Mouse (Mus musculus) kidney, embryonic 15.5 days (tissue): ENCODE measurements around the gene Fkbp2. TPM values are rescaled to one million over a fixed set of nuclear protein-coding genes. Genes with fewer than 3 reads are reported as not detected.
A peak's percentile ranks its signal among the peaks of the same experiment; 100 is the strongest.

Source experiments
- ATAC-seq: fragments of 200-750 bp; cut with Nextera tagmentation; replicated peaks from 2 replicates; pipeline ENCODE4 v1.8.0; 2017; ENCODE audit warnings: moderate TSS enrichment; ENCODE audit not compliant: low FRiP score
- H3K27ac ChIP-seq: fragments of 300-500 bp; sonication (generic); 2 replicates; pipeline ENCODE4 v1.5.1; 2015; ENCODE audit warnings: mild to moderate bottlenecking, inconsistent platforms
- H3K27me3 ChIP-seq: fragments of 300-500 bp; sonication (generic); 2 replicates; pipeline ENCODE4 v1.6.1; 2015; ENCODE audit warnings: inconsistent platforms
- H3K36me3 ChIP-seq: fragments of 300-500 bp; sonication (generic); 2 replicates; pipeline ENCODE4 v1.6.1; 2015; ENCODE audit warnings: inconsistent platforms
- H3K4me1 ChIP-seq: fragments of 300-500 bp; sonication (generic); 2 replicates; pipeline ENCODE4 v1.6.1; 2015; ENCODE audit warnings: inconsistent platforms
- H3K4me2 ChIP-seq: fragments of 300-500 bp; sonication (generic); 2 replicates; pipeline ENCODE4 v1.6.1; 2015; ENCODE audit warnings: moderate library complexity, mild to moderate bottlenecking, inconsistent platforms
- H3K4me3 ChIP-seq: fragments of 300-500 bp; sonication (generic); replicated peaks from 2 replicates; pipeline ENCODE4 v1.5.1; 2015; ENCODE audit warnings: mild to moderate bottlenecking, inconsistent platforms
- H3K9ac ChIP-seq: fragments of 300-500 bp; sonication (generic); 2 replicates; pipeline ENCODE4 v1.6.1; 2015; ENCODE audit warnings: mild to moderate bottlenecking, inconsistent platforms
- H3K9me3 ChIP-seq: fragments of 300-500 bp; sonication (generic); replicated peaks from 2 replicates; pipeline ENCODE4 v1.6.1; 2016; ENCODE audit warnings: inconsistent platforms
- WGBS: fragments of 180-500 bp; shearing (Covaris S2); methylation state at CpG from one replicate; pipeline ENCODE4 v1.1.7; 2015; ENCODE audit warnings: mixed read lengths; 5-methylcytosine and 5-hydroxymethylcytosine counted together
- polyA plus RNA-seq: library from polyadenylated mRNA; unstranded; fragments of >200 nt; fragmentation: Nextera tagmentation; extraction: Ambion mirVana; gene quantifications from 2 replicates; pipeline ENCODE4 v1.2.1, GENCODE M21; 2015

Fkbp2 gene
- polyA plus RNA-seq, 1 experiment from 2014 or later: 137 TPM

- Histone ChIP-seq H3K9ac (peak within 1 kb of the TSS; percentile 93), H3K27me3 (no peaks in the 10 kb centered on the region), H3K4me3 (peak within 1 kb of the TSS; percentile 88), H3K4me2 (peak within 1 kb of the TSS; percentile 94), H3K27ac (peak within 1 kb of the TSS; percentile 99), H3K4me1 (peaks cover 33% of the 10 kb centered on the region), H3K9me3 (no peaks in the 10 kb centered on the region), H3K36me3 (peaks cover 12% of the 10 kb centered on the region; the same call in 1 of the 2 replicates)
- peak; percentile 80 for ATAC-seq
- under 1% methylated on average over 83 of the region's 83 CpGs for WGBS
These were observed 38.7 kb downstream of the Fkbp2 start, which contains the start of gene Bad for GRCm38 (mm10) chr19:6941372-6942248. Bad (plus strand) TSS chr19:6941861.

- peaks cover 8% of the 10 kb centered on the region for H3K27me3 ChIP-seq
- 20% methylated on average over 29 of the region's 29 CpGs for WGBS
- peak overlapping the region; percentile 99 for H3K27ac ChIP-seq
- peaks cover 33% of the 10 kb centered on the region for H3K4me1 ChIP-seq
- H3K9ac ChIP-seq: peak overlapping the region; percentile 93
- H3K36me3 ChIP-seq: 0 out of 2 replicates have a peak, but pooled peaks cover 5% of the 10 kb centered on the region
- peak; percentile 3; the same call in 1 of the 2 replicates for ATAC-seq
- H3K4me2 ChIP-seq: peak overlapping the region; percentile 94
- no peaks in the 10 kb centered on the region for H3K9me3 ChIP-seq
- peak overlapping the region; percentile 88 for H3K4me3 ChIP-seq
These were observed 39.6 kb downstream of the Fkbp2 start for GRCm38 (mm10) chr19:6940396-6941351.

GRCm38 (mm10) chr19:6939106-6940002 is 40.9 kb downstream of the Fkbp2 start:
- 90% methylated on average over 20 of the region's 20 CpGs for WGBS
- H3K4me2 ChIP-seq: peak overlapping the region; percentile 94; the same call in 1 of the 2 replicates
- no peak for ATAC-seq
- no peak overlapping the region for H3K4me3 ChIP-seq
- peaks cover 34% of the 10 kb centered on the region for H3K4me1 ChIP-seq
- no peaks in the 10 kb centered on the region for H3K9me3 ChIP-seq
- H3K36me3 ChIP-seq: no peaks in the 10 kb centered on the region
- H3K27ac ChIP-seq: no peak overlapping the region
- no peak overlapping the region; the same call in 1 of the 2 replicates for H3K9ac ChIP-seq
- H3K27me3 ChIP-seq: peaks cover 21% of the 10 kb centered on the region

GRCm38 (mm10) chr19:6937541-6938465 is 42.5 kb downstream of the Fkbp2 start:
- ATAC-seq: no peak
- 75% methylated on average over 16 of the region's 16 CpGs for WGBS
- H3K9ac ChIP-seq: no peak overlapping the region

GRCm38 (mm10) chr19:6936299-6936698 is 44.0 kb downstream of the Fkbp2 start:
- H3K9ac ChIP-seq: no peak overlapping the region
- no peak overlapping the region for H3K4me3 ChIP-seq
- no peaks in the 10 kb centered on the region for H3K36me3 ChIP-seq
- H3K9me3 ChIP-seq: no peaks in the 10 kb centered on the region
- peaks cover 38% of the 10 kb centered on the region for H3K4me1 ChIP-seq
- WGBS: 26% methylated on average over 3 of the region's 3 CpGs
- H3K4me2 ChIP-seq: no peak overlapping the region
- no peak overlapping the region for H3K27ac ChIP-seq
- ATAC-seq: no peak
- H3K27me3 ChIP-seq: peaks cover 51% of the 10 kb centered on the region

More at GRCm38 (mm10) chr19:6937541-6938465, 42.5 kb downstream of the Fkbp2 start:
- Histone ChIP-seq H3K4me3 (no peak overlapping the region), H3K27ac (no peak overlapping the region), H3K9me3 (no peaks in the 10 kb centered on the region), H3K27me3 (peaks cover 36% of the 10 kb centered on the region), H3K4me2 (no peak overlapping the region), H3K4me1 (peaks cover 40% of the 10 kb centered on the region), H3K36me3 (no peaks in the 10 kb centered on the region)

- no peak for ATAC-seq
- H3K27me3 ChIP-seq: peaks cover 68% of the 10 kb centered on the region
- H3K4me3 ChIP-seq: peak within 1 kb of the TSS; percentile 46
- H3K36me3 ChIP-seq: no peaks in the 10 kb centered on the region
- WGBS: 9% methylated on average over 23 of the region's 23 CpGs
- H3K27ac ChIP-seq: no peak within 1 kb of the TSS
- H3K9me3 ChIP-seq: no peaks in the 10 kb centered on the region
- peaks cover 24% of the 10 kb centered on the region for H3K4me1 ChIP-seq
- H3K4me2 ChIP-seq: peak within 1 kb of the TSS; percentile 84
- H3K9ac ChIP-seq: peak within 1 kb of the TSS; percentile 27
These were observed 45.9 kb downstream of the Fkbp2 start, which contains the start of gene Kcnk4 for GRCm38 (mm10) chr19:6934195-6934977. Kcnk4 (minus strand) TSS chr19:6934515.

- peaks cover 24% of the 10 kb centered on the region for H3K4me1 ChIP-seq
- peaks cover 75% of the 10 kb centered on the region for H3K27me3 ChIP-seq
- 3% methylated on average over 57 of the region's 58 CpGs for WGBS
- H3K9ac ChIP-seq: peak overlapping the region; percentile 27
- no peaks in the 10 kb centered on the region for H3K9me3 ChIP-seq
- H3K36me3 ChIP-seq: no peaks in the 10 kb centered on the region
- no peak overlapping the region for H3K27ac ChIP-seq
- peak overlapping the region; percentile 84 for H3K4me2 ChIP-seq
- peak; percentile 44; the same call in 1 of the 2 replicates for ATAC-seq
- H3K4me3 ChIP-seq: peak overlapping the region; percentile 46
These were observed 46.7 kb downstream of the Fkbp2 start for GRCm38 (mm10) chr19:6933436-6934194.

- no peak overlapping the region for H3K9ac ChIP-seq
- H3K4me2 ChIP-seq: peak overlapping the region; percentile 84
- WGBS: 37% methylated on average over 4 of the region's 4 CpGs
- H3K27ac ChIP-seq: no peak overlapping the region
- ATAC-seq: no peak; the same call in 1 of the 2 replicates
- H3K36me3 ChIP-seq: no peaks in the 10 kb centered on the region
- H3K9me3 ChIP-seq: no peaks in the 10 kb centered on the region
- H3K4me3 ChIP-seq: peak overlapping the region; percentile 46
- peaks cover 21% of the 10 kb centered on the region for H3K4me1 ChIP-seq
- H3K27me3 ChIP-seq: peaks cover 81% of the 10 kb centered on the region
These were observed 47.2 kb downstream of the Fkbp2 start for GRCm38 (mm10) chr19:6933102-6933435.

- peaks cover 24% of the 10 kb centered on the region for H3K4me1 ChIP-seq
- peaks cover 91% of the 10 kb centered on the region for H3K27me3 ChIP-seq
- H3K27ac ChIP-seq: no peak overlapping the region
- H3K4me2 ChIP-seq: no peak overlapping the region
- no peaks in the 10 kb centered on the region for H3K36me3 ChIP-seq
- WGBS: 41% methylated on average over 1 of the region's 1 CpGs
- ATAC-seq: no peak
- no peaks in the 10 kb centered on the region for H3K9me3 ChIP-seq
- H3K4me3 ChIP-seq: no peak overlapping the region
- no peak overlapping the region for H3K9ac ChIP-seq
These were observed 48.3 kb downstream of the Fkbp2 start for GRCm38 (mm10) chr19:6932018-6932417.
